Mouse (Mus musculus) mouse trophoblast stem cell (cell line): ENCODE data around the gene Bst2.
"Not testable (repeated sequence)": the region's sequence is repeated elsewhere in the genome, so short reads cannot be mapped to it uniquely, and the experiment has no call there.

Experiments
- in situ Hi-C, 2 experiments: fragments of 300-500 bp; cut with MseI, MboI; formaldehyde crosslinking; loops; 2 replicates in 1 of 2; 3 replicates in 1 of 2; pipeline ENCODE4 v1.15.1; 2025

Bst2 gene

DNA sequence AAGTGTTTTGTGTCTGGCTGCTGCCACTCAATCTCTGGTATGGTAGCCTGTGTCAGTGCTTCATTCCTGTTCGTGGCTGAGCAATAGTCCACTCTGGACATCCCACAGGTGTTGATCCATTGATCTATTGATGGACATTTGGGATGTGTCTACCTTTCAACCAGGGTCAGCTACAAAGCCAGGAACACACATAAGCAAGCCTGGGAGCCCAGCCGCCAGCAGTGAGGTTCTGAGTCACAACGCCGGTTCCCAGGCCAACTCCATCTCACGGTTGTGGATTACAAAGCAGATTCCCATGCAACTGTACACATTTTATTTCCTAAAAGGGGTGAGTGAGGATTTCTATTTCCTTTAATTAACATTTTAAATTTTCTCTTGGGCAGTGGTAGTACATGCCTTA, 23.5 kb upstream of the Bst2 start:
- in situ Hi-C loops: loop anchor here (5.0 to 10.0 kb wide), 3 partner anchors 37 to 104 kb away; partner anchors contain the start of gene Fam129c (in 1 of the 2)

DNA sequence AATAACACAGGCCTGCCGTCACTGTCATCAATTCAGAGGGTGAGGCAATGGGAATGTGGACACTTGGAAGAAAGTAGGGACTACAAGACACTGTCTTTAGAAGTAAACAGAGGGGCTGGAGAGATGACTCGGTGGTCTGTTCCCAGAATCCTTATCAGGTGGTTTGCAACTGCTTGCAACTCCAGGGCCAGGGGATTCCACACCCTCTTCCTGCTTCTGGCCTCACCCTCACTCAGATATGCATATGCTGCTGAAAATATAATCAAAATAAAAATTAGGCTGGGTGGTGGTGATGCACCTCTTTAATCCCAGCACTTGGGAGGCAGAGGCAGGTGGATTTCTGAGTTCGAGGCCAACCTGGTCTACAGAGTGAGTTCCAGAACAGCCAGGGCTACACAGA, 22.8 kb upstream of the Bst2 start:
- in situ Hi-C loops: loop anchor here (5.0 to 10.0 kb wide), 3 partner anchors 37 to 105 kb away; partner anchors contain the start of gene Fam129c (in 1 of the 2)

GRCm38 (mm10) chr8:71558958-71559690, 21.9 kb upstream of the Bst2 start:
- in situ Hi-C loops: no loop called here

DNA sequence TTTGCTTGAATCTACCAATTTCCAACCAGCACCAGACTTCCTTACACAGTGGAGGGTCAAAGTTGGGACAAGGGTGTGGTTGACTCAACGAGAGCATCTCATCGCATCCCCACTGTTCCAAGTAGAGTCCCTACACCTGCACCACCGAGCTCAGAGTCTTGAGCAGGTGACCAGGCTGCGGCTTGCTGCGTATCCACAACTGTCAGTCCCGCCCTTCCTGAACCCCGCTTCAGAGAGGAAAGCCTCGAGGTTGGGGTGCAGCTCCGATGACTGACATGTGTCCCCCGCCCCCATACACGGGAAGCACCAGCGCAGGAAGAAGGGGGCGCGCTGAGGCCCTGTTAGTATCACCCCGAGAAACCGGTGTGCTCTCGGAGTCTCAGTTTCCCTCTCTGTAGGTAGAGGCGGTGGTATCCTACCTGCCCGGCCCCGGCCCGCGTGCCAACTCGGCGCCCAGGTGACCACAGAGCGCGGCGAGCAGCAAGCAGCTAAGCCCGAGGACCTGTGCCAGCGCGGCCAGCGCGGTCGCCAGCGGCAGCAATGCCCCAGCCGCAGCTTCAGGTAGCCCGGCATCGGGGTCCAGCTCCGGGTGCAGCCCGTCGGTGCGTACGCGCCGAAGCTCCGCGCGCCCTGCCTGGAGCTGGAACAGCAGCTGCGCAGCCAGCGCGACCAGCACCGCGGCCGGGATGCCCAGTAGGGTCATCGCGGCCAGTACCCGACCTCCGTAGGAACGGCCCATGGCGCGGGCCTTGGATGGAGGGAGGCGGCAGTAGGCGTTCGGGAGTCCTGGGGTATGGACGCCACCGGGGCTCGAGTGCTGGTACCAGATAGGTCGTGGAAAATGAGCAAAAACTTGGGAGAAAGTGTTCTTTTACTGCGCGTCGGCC, 21.1 kb upstream of the Bst2 start, which contains the start of gene Tmem221:
Tmem221 (minus strand) TSS at position 801 of the 887 bp plus-strand sequence.
- in situ Hi-C loops: no loop called here

GRCm38 (mm10) chr8:71554644-71555043, 17.4 kb upstream of the Bst2 start:
- in situ Hi-C loops: no loop called here

DNA sequence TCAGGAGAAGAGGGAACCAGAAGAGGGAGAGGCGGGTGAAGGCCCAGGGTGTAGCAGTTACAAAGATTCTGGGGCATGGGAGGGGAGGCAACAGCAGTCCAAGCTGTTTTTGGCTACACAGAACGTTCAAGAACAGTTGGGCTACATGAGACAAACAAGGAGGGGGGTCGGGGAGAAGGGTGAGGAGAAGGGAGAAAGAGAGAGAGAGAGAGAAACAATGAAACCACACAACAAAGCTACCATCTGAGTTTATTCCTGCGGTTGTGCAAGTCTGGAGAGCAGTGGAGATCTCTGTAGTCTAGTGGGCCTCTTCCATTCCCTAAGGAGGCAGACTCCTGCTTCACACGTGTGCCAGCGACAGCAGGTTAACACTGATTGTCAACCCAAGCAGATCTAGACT, 16.7 kb upstream of the Bst2 start:
- in situ Hi-C loops: no loop called here

DNA sequence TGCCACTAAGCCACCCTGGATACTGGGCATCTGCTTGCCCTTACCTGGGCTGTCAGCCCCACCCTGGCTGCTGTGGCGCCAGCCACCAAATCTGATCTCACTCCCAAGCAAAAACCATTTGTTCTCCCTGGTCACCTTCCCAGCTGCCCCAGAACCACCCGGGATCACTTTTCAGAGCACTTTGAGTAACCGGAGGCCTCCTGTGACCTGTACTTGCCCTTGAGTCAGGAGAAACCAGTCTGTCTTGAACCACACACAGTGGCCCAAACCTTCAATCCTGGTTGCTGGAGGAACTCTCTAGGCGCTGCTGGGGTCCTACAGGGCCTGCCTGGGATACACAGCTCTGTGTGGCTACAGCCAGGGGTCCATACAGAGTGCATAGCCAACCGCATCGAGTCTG, 15.5 kb upstream of the Bst2 start:
- in situ Hi-C loops: no loop called here

- in situ Hi-C loops: no loop called here
These were observed 13.5 kb upstream of the Bst2 start for GRCm38 (mm10) chr8:71550754-71551153.

- in situ Hi-C loops: no loop called here
These were observed 10.3 kb upstream of the Bst2 start for GRCm38 (mm10) chr8:71547590-71547989.

- in situ Hi-C loops: no loop called here
These were observed 7.8 kb upstream of the Bst2 start for GRCm38 (mm10) chr8:71545053-71545452.

DNA sequence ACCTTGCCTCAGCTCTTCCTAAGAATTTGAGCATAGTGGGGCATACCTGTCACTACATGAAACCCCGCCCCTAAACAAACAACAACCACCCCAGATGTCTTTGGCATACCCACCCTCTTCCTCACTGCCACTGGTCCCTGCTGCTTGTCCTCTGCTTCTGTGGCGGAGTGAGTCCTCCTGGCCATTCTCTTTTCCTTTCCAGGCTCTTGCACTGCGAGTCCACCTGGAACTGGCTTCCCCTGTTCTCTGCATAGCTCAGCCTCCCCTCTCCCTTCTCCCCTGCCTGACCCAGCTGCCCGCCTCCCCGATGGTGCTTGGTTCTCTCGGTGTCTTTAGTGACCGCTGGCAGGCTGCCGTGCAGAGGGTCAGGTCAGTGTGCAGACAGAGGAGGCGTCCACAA, 6.5 kb upstream of the Bst2 start:
- in situ Hi-C loops: no loop called here

- in situ Hi-C loops: no loop called here
These were observed 5.5 kb upstream of the Bst2 start, which contains the start of gene Mvb12a for GRCm38 (mm10) chr8:71542632-71543343. Gene Mvb12a (plus strand): TSS chr8:71542922.

DNA sequence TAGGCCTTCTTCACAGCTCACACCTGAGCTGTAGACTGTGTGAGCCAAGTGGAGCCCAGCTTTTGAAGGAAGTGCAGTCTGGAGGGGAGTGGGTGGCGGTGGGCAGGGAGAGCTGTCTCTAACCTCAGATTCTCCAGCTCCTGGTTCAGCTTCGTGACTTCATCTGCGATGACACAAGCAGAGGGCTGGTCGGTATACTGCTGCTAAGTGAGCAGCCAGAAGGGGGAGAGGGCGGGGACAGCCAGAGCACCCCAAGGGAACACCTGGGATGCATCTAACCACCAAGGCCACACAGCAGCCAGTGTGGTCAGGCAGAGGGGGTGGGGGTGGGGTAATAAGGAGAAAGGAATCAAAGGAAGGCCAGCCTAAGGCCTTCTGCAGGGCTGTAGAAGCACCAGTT, 1.6 kb downstream of the Bst2 start:
- in situ Hi-C loops: no loop called here

GRCm38 (mm10) chr8:71534263-71534810, 2.9 kb downstream of the Bst2 start:
- in situ Hi-C loops: no loop called here

- in situ Hi-C loops: not testable (repeated sequence)
These were observed 6.4 kb downstream of the Bst2 start for GRCm38 (mm10) chr8:71530735-71531467.

GRCm38 (mm10) chr8:71528362-71529073, 8.7 kb downstream of the Bst2 start:
- in situ Hi-C loops: no loop called here

DNA sequence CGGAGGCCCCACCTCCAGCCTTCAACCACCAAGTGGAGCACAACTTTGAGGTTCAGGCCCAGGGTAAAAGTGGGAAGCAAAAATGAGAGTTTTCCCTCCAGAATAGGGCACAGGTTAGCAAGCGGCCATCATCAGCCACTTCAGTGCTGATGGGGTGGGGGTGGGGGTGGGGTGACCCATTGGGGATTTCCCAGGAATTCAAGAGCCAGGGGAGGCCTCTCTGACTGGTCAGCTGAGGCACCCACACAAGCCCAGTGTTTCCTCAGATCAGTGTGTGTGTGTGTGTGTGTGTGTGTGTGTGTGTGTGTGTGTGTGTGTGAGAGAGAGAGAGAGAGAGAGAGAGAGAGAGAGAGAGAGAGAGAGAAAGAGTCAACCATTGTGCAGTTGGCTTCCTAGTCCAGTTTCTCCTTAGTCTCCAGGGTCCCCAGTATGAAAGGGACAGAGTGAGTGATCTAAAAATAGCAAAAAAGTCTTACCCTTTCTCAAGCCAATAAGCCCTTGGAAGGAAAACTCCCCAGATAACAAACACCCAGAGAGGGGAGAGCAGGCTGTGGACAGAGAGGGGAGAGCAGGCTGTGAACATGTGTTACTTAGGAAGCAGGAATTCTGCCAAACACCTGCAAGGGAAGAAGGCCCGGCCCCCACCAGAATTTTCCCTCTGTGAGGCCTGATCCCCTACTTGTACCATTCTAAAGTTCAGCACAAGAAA, 9.9 kb downstream of the Bst2 start:
- in situ Hi-C loops: no loop called here

DNA sequence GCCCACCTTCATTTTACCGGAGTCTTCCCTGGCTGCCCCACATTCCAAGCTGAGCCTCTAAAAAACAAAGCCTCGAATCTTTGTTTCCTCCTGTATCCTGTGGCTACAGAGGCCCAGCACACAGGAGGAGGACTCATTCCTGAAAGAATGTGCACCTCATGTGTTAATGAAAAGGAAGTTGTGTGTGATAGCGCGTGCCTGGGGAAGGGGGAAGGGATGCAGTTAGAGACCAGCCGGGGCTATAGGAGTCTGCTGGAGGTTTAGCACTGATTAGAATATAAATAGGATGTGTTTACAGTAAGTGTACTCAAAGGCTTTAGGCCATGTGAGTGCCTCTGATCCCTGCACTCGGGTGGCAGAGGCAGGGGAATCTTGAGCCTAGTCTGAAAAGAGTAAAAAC, 11.0 kb downstream of the Bst2 start:
- in situ Hi-C loops: no loop called here

- in situ Hi-C loops: no loop called here
These were observed 11.8 kb downstream of the Bst2 start, which contains the start of gene Ccdc194 for GRCm38 (mm10) chr8:71525226-71526050. Gene Ccdc194 (minus strand): TSS chr8:71525711.
